Mouse (Mus musculus) ovary, postnatal 10 days (tissue): ENCODE data around the gene Ssxb1.
"Not testable (repeated sequence)": the region's sequence is repeated elsewhere in the genome, so short reads cannot be mapped to it uniquely, and the experiment has no call there.

Source experiments
- DNase-seq: peaks from one replicate; pipeline ENCODE4 v3.0.0; 2022; ENCODE audit warnings: low spot score

The Ssxb1 gene

GRCm38 (mm10) chrX:8413005-8413404 lies at the start of gene Ssxb1:
Gene Ssxb1, plus strand, starts transcription at chrX:8413305.
- DNase-seq: not testable (repeated sequence)

DNA sequence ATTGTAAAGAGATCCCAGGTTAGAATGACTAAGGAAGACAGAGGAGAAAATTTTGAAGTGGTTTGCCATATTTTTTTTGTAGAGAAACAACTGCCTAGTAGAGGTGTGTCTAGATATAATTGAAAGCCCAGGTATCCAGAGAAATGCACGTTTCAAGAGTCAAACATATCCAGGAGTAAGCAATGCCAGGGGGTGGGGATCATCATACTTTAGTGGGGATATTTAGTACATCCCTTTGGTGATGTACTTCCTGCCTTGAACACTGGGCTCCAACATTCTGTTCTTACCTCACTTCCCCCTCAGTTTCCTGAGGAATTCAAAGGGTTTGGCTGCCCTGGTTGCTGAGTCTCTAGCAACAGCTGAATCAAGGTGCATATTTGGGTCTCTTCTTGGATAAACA lies 46.4 kb upstream of the Ssxb1 start, which contains the start of gene Ssxb9:
Gene Ssxb9 (plus strand): TSS at position 301 of the 400 bp plus-strand sequence.
- not testable (repeated sequence) for DNase-seq

GRCm38 (mm10) chrX:8461626-8462025 lies 48.5 kb downstream of the Ssxb1 start, which contains the start of gene Ssxb2:
Gene Ssxb2, minus strand, starts transcription at chrX:8461726.
- not testable (repeated sequence) for DNase-seq
